Mouse (Mus musculus): ENCODE measurements at regions not wholly inside any gene's neighbourhood (a gene's known extent, or its start where the extent isn't known, plus 50 kb on each side); places are given as distances from the start of the nearest gene placed in this dataset.

DNA sequence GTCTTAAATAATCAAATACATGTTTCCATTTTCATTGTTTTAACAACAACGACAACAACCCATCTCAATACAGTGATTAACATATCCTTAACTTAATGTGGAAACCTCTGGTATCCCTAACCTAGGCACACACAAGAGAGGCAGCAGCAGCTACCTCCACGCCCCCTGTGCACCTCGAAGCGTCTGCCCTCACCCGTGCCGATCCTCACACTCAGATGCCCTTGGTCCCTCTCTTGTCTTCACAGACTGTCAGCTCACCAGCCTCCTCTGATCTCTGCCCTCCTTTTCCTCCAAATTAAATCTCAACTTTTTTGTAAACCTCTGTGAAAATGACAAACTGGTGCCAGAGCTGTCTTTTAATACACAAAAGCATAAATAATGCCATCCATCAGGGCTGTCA lies 185.2 kb downstream of the Gm45692 start:
- ATAC-seq (ENCODE audit: low FRiP score), result peak; percentile 62; the same call in 1 of the 2 replicates
- peaks cover 5% of the 10 kb centered on the region for H3K27me3 ChIP-seq (ENCODE audit: control insufficient read depth, insufficient read depth, low read length)
- WGBS, result 48% methylated on average over 6 of the region's 6 CpGs

GRCm38 (mm10) chr8:26305061-26305879 lies 185.9 kb downstream of the Gm45692 start:
- DNase-seq (ENCODE audit: low spot score) (peak; percentile 61), ATAC-seq (ENCODE audit: low FRiP score) (peak; percentile 87)
- 38% methylated on average over 18 of the region's 18 CpGs for whole genome bisulfite sequencing
- Histone ChIP-seq H3K9ac (no peak overlapping the region), H3K36me3 (replicated peaks; ENCODE audit: control insufficient read depth, insufficient read depth) (no peaks in the 10 kb centered on the region), H3K9me3 (ENCODE audit: control insufficient read depth, low read length) (no peaks in the 10 kb centered on the region), H3K4me3 (replicated peaks; ENCODE audit: low read length) (no peak overlapping the region), H3K4me1 (replicated peaks; ENCODE audit: control insufficient read depth, insufficient read depth, low read length) (peaks cover 16% of the 10 kb centered on the region; the same call in 1 of the 2 replicates), H3K27me3 (ENCODE audit: control insufficient read depth, insufficient read depth, low read length) (peaks cover 5% of the 10 kb centered on the region), H3K4me2 (replicated peaks) (no peak overlapping the region), H3K27ac (no peak overlapping the region)

More for the DNA sequence above, 185.2 kb downstream of the Gm45692 start:
- Histone ChIP-seq H3K9me3 (ENCODE audit: control insufficient read depth, low read length) (no peaks in the 10 kb centered on the region), H3K27ac (no peak overlapping the region), H3K36me3 (replicated peaks; ENCODE audit: control insufficient read depth, insufficient read depth) (no peaks in the 10 kb centered on the region), H3K9ac (no peak overlapping the region), H3K4me1 (replicated peaks; ENCODE audit: control insufficient read depth, insufficient read depth, low read length) (peaks cover 16% of the 10 kb centered on the region; the same call in 1 of the 2 replicates), H3K4me3 (replicated peaks; ENCODE audit: low read length) (no peak overlapping the region), H3K4me2 (replicated peaks) (no peak overlapping the region)
- no peak for DNase-seq (ENCODE audit: low spot score)

- H3K36me3 ChIP-seq (replicated peaks; ENCODE audit: control insufficient read depth, insufficient read depth), result no peaks in the 10 kb centered on the region
Observed at GRCm38 (mm10) chr8:26308121-26308641, 188.8 kb downstream of the Gm45692 start.

DNA sequence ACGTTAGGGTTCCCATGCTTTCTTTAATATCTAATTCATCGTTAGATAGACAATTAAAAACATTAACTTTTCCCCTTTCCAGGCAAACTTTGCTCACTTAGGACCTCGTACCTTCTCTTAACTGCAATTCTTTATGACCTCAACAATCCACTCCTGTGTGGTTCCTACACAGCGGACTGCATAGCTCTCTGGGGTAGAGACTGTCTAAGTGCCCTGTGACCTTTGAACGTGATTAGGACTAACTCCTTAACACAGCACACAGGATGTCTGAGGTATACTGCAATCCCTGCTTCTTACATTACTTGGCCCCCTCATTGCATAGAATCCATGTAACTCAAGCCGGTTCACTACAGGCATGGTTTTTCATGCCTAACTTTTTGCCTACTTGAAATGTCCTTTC lies 190.4 kb downstream of the Gm45692 start:
- 87% methylated on average over 6 of the region's 6 CpGs for WGBS
- no peak overlapping the region for H3K9ac ChIP-seq
- peaks cover 13% of the 10 kb centered on the region; the same call in 1 of the 2 replicates for H3K4me1 ChIP-seq (replicated peaks; ENCODE audit: control insufficient read depth, insufficient read depth, low read length)
- H3K4me3 ChIP-seq (replicated peaks; ENCODE audit: low read length), result no peak overlapping the region
- DNase-seq (ENCODE audit: low spot score) (no peak), ATAC-seq (ENCODE audit: low FRiP score) (no peak)
- no peaks in the 10 kb centered on the region for H3K9me3 ChIP-seq (ENCODE audit: control insufficient read depth, low read length)
- no peaks in the 10 kb centered on the region; the same call in 1 of the 2 replicates for H3K27me3 ChIP-seq (ENCODE audit: control insufficient read depth, insufficient read depth, low read length)
- no peak overlapping the region for H3K4me2 ChIP-seq (replicated peaks)
- no peak overlapping the region for H3K27ac ChIP-seq
- no peaks in the 10 kb centered on the region for H3K36me3 ChIP-seq (replicated peaks; ENCODE audit: control insufficient read depth, insufficient read depth)

More at GRCm38 (mm10) chr8:26308121-26308641, 188.8 kb downstream of the Gm45692 start:
- ATAC-seq (ENCODE audit: low FRiP score) (no peak), DNase-seq (ENCODE audit: low spot score) (no peak)
- 34% methylated on average over 15 of the region's 15 CpGs for WGBS
- H3K9ac ChIP-seq, result no peak overlapping the region
- H3K4me3 ChIP-seq (replicated peaks; ENCODE audit: low read length), result no peak overlapping the region
- no peaks in the 10 kb centered on the region; the same call in 1 of the 2 replicates for H3K27me3 ChIP-seq (ENCODE audit: control insufficient read depth, insufficient read depth, low read length)
- no peak overlapping the region for H3K4me2 ChIP-seq (replicated peaks)
- H3K9me3 ChIP-seq (ENCODE audit: control insufficient read depth, low read length), result no peaks in the 10 kb centered on the region
- no peak overlapping the region for H3K27ac ChIP-seq
- H3K4me1 ChIP-seq (replicated peaks; ENCODE audit: control insufficient read depth, insufficient read depth, low read length), result peaks cover 16% of the 10 kb centered on the region; the same call in 1 of the 2 replicates

- Histone ChIP-seq H3K9me3 (ENCODE audit: control insufficient read depth, low read length) (no peaks in the 10 kb centered on the region), H3K9ac (no peak overlapping the region), H3K4me2 (replicated peaks) (no peak overlapping the region), H3K36me3 (replicated peaks; ENCODE audit: control insufficient read depth, insufficient read depth) (no peaks in the 10 kb centered on the region), H3K4me3 (replicated peaks; ENCODE audit: low read length) (no peak overlapping the region), H3K4me1 (replicated peaks; ENCODE audit: control insufficient read depth, insufficient read depth, low read length) (no peaks in the 10 kb centered on the region), H3K27me3 (ENCODE audit: control insufficient read depth, insufficient read depth, low read length) (no peaks in the 10 kb centered on the region), H3K27ac (no peak overlapping the region)
- 94% methylated on average over 12 of the region's 12 CpGs for WGBS
- DNase-seq (ENCODE audit: low spot score), result no peak
- ATAC-seq (ENCODE audit: low FRiP score), result no peak
Observed at GRCm38 (mm10) chr8:26323606-26324350, 204.4 kb downstream of the Gm45692 start.

- no peak for DNase-seq (ENCODE audit: low spot score)
- no peaks in the 10 kb centered on the region for H3K36me3 ChIP-seq (replicated peaks; ENCODE audit: control insufficient read depth, insufficient read depth)
- H3K27me3 ChIP-seq (ENCODE audit: control insufficient read depth, insufficient read depth, low read length), result no peaks in the 10 kb centered on the region
- H3K4me2 ChIP-seq (replicated peaks), result no peak overlapping the region
- H3K4me1 ChIP-seq (replicated peaks; ENCODE audit: control insufficient read depth, insufficient read depth, low read length), result no peaks in the 10 kb centered on the region
- no peak overlapping the region for H3K9ac ChIP-seq
- H3K27ac ChIP-seq, result no peak overlapping the region
- H3K4me3 ChIP-seq (replicated peaks; ENCODE audit: low read length), result no peak overlapping the region
- WGBS, result 79% methylated on average over 3 of the region's 3 CpGs
- no peak for ATAC-seq (ENCODE audit: low FRiP score)
- no peaks in the 10 kb centered on the region for H3K9me3 ChIP-seq (ENCODE audit: control insufficient read depth, low read length)
Observed at GRCm38 (mm10) chr8:26324606-26325005, 205.3 kb downstream of the Gm45692 start.

GRCm38 (mm10) chr8:26329813-26330212 lies 210.5 kb downstream of the Gm45692 start:
- Histone ChIP-seq H3K9me3 (ENCODE audit: control insufficient read depth, low read length) (no peaks in the 10 kb centered on the region), H3K4me3 (replicated peaks; ENCODE audit: low read length) (no peak overlapping the region), H3K27me3 (ENCODE audit: control insufficient read depth, insufficient read depth, low read length) (no peaks in the 10 kb centered on the region), H3K9ac (no peak overlapping the region), H3K4me2 (replicated peaks) (no peak overlapping the region), H3K27ac (no peak overlapping the region), H3K36me3 (replicated peaks; ENCODE audit: control insufficient read depth, insufficient read depth) (no peaks in the 10 kb centered on the region), H3K4me1 (replicated peaks; ENCODE audit: control insufficient read depth, insufficient read depth, low read length) (0 out of 2 replicates have a peak, but pooled peaks cover 6% of the 10 kb centered on the region)
- 85% methylated on average over 10 of the region's 10 CpGs for WGBS
- DNase-seq (ENCODE audit: low spot score) (no peak), ATAC-seq (ENCODE audit: low FRiP score) (no peak)

DNA sequence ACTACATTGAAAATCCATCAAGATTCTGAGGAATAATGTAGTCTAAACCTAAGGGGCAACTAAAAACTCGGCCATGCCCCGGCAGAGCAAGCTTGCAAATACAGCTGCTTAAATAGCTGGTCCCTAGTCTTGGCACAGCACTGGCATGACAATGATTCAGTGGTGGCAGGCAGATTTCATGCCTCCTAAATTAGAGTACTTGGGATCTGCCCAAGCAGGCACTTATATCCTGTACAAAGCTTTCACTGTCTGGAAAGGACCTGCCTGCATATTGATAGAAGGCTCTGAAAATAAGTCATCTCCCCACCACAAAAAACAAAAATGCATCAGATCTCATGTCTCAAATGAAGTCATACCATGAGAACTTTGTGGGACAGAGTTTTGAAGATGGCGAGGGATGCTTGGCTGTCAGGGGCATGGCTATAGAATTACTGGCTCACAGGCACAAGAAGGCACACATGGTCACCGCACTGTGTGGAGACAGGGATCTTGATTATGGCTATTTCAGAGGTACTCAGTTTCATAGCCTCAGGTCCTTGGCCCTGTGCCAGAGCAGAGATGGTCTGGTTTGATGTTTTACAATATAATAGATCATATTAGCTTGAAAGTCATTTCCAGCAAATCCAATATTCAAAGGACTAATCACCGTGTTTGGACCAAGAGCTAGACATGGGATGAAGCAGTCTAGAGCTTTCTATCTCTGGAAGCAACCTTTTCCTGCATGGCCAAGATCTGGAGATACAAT lies 217.7 kb downstream of the Gm45692 start:
- Histone ChIP-seq H3K4me3 (replicated peaks; ENCODE audit: low read length) (no peak overlapping the region), H3K36me3 (replicated peaks; ENCODE audit: control insufficient read depth, insufficient read depth) (no peaks in the 10 kb centered on the region), H3K4me2 (replicated peaks) (no peak overlapping the region), H3K9ac (no peak overlapping the region), H3K27me3 (ENCODE audit: control insufficient read depth, insufficient read depth, low read length) (no peaks in the 10 kb centered on the region), H3K27ac (no peak overlapping the region), H3K9me3 (ENCODE audit: control insufficient read depth, low read length) (no peaks in the 10 kb centered on the region), H3K4me1 (replicated peaks; ENCODE audit: control insufficient read depth, insufficient read depth, low read length) (no peaks in the 10 kb centered on the region)
- no peak for DNase-seq (ENCODE audit: low spot score)
- no peak for ATAC-seq (ENCODE audit: low FRiP score)
- 83% methylated on average over 5 of the region's 5 CpGs for WGBS
